Mouse (Mus musculus) liver, adult (tissue): Measurements from ENCODE around the gene Sipa1l2.

Source experiments
- GATA4 ChIP-seq: IDR thresholded peaks from 2 replicates; pipeline ENCODE4 v1.6.1; 2014; ENCODE audit warnings: mild to moderate bottlenecking, low read length; ENCODE audit not compliant: insufficient replicate concordance

The Sipa1l2 gene

DNA sequence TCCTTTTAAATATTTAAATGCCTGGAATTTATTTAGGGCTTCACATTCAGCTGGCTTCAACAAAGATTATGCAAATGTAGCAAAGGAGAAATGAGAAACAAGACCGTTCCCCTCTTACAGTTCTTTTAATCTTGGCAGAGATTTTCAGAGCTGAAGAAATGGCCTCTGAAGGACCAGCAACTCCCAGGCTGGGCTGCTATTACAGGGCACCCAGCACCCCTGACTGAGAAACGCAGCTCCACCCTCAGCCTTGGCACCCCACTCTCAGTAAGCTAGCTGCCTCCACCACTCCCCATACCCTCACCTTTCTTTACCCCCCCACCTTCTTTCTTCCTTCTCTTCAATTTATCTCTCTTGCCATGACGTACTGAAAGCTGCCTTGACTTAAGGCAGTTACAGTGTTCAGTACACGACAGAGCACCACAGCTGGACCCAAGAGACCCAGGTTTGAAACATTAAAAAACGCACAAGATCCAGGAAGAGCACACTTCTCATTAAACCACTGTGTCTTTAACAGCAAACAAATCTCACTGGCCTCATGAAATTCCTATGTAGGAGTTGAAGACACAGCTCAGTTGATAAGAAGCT lies 10.4 kb downstream of the Sipa1l2 start:
- TF ChIP-seq GATA4: no peak

DNA sequence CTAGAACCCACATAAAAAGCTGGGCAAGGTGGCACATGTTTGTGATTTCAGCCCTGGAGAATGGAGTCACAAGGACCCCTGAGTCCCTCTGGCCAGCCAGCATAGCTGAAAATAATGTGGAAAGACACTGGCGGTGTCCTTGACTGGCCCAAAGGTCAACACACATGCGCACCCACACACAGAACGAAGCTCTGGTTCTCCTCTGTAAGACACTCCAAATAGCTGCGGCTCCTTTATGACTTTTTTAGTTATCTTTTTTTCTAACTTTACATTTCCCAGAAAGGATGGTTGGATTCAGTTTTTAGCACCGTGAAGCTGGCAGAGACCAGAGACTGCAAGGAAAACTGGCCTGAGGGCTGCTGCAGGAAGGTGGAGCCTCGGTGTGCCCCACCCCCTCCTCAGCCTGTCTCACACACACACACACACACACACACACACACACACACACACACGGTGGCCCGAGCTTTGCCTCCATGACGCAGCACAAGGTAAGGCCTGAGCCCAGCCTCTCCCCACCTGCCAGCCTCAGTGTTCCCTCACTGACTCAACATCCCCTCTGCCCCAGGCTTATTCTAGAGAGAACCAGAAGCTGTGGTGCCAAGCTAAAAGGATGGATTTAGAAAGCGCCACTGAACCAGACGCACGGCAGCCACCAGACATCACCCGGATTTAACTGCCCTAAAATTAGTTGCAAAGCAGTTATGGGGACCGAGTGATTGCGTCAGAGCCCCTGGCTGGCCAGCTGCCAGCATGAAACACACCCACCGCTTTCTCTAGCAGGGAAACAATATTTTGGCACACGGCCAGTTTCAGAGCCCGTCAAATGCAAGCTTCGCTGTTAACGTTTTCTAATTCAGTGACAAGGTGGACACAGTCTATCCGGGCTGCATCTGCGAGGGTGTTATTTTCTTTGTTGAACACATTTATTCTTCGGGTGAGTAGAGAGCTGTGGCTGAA lies 11.2 kb downstream of the Sipa1l2 start:
- no peak for TF ChIP-seq GATA4

DNA sequence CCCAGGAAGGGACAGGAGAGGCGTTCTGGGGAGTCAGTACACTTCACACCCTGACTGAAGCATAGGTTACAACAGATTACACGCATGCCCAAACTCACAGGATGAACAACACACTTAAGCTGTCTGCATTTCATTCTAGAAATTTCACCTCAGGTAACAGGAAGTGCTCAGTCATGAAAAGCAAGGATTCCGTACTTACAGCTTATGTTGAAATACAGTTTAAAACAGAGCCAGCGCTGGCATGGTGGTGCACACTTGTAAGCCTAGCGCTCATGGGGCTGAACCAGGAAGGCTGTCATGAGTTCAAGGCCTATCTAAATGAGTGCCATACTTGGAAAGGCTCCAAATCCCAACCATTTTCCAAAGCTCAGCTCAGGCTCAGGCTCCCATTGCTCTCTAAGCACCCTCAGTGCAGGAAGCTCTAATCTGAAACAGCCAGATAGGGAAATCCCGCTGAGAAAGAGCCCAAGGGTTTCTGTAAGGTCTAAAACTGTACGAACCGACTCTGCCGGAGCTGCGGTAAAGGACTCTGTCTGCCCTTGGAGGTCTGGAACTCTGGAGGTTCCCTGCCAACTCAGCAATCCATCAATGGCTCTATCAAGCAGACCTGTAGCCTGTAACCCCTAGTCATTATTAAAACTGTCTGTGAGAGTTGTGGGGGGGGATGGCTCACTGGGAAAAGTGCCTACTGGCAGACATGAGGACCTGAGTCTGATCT lies 12.1 kb downstream of the Sipa1l2 start:
- peak; percentile 82; the same call in 1 of the 2 replicates for TF ChIP-seq GATA4

DNA sequence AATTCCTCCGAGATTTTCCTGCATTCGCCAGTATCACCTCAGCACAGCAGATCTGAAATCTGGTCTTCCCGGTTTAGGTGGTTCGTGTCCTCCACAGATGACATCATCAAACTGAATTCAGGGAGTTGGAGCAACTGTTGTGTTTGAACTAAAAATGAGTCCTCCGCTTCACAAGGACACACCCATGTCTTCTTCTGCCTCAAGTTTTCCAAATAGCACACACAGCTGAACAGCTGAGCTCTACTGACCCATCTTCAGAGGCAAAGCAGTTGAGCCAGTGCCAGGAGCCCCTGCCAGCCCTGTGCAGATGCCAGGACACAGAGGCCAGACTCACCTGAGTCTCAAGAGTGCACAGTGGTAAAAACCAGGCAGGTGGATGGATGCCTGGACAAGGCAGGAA lies 12.9 kb downstream of the Sipa1l2 start:
- no peak for TF ChIP-seq GATA4

DNA sequence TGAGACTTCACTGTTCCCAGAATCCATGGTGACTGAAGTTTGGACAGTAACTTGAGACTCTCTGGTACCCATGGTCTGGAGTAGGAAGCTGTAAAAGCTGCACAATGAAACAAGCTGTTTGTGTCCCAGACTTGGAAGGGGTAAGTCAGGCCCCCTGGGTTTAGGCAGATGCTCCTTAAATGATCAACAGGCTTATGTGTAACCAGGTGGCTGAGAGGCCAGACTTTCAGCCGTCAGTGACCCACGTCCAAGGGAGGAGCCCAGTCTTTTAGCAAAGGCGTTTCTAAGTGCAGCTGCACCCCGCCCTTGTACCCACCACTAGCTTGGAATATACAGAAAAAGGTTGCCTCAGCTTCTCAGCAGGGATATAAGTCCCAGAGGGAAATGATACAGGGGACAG lies 19.0 kb downstream of the Sipa1l2 start:
- no peak for TF ChIP-seq GATA4

DNA sequence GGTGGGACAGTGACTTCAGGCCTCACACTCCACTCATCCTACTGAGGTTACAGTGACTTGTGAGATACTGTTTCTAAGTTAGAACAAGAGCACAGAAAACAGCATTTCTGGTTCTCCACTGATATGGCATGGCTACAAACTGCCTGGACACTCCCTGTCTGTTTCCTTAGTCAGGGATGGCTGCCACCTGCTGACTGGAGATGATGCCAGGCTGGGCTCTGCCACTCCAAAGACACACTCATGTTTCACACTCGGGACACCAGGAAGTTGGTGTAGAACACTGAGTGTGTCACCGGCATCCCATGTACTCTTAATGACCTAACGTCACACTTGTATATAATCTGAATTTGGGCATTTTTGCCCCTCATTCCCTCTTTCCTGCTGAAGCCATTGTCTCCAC lies 22.3 kb downstream of the Sipa1l2 start:
- no peak for TF ChIP-seq GATA4

DNA sequence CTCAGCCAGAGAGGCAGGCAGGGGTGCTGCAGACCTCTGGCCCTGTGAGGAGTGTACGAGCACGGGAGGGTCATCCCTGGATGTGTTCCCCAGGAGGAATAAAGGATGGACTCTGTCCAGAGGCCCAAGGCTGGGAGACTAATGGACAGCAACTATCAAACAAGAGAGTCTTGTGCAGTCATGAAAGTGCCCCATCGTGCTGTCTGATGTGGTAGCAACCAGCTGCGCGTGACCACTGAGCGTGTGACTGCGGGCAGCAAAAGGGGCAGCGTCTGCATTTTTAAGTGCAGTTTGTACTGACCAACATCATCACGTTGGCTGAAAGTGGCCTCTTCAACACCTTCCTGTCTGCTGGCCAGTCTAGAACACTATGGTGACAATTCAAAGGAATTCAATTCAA lies 23.7 kb downstream of the Sipa1l2 start:
- TF ChIP-seq GATA4: no peak

DNA sequence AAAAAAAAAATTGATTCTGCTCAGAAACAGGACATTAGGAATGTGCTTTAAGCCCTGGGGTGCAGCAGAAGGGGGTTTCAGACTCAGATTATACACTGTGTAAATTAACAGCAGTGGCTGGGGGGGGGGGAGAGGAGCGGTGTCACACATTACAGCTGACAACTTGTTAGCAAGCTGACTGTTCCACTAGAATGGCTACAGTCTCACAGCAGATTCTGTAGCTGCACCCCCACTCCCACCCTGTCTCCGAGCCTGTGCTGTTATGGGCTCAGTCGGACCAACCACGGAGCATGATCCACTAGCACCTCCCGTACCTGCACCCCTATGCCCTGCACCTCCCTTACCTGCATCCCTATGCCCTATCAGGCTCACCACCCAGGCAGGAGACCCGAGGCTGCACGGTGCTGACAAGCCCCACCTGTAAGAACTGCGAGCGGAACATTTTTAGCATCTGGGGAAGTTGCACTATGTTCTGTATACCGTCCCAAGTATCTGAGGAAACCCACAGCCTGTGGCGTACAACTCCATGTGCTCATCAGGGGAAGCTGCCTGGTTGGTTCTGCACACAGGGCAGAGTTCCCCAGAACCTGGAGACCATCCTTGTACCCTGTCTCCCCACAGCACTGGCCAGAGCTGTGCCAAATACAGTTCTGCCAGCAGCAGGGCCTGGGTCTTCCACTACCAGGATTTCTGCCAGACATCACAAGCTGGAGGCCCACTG lies 26.6 kb downstream of the Sipa1l2 start:
- TF ChIP-seq GATA4: no peak

DNA sequence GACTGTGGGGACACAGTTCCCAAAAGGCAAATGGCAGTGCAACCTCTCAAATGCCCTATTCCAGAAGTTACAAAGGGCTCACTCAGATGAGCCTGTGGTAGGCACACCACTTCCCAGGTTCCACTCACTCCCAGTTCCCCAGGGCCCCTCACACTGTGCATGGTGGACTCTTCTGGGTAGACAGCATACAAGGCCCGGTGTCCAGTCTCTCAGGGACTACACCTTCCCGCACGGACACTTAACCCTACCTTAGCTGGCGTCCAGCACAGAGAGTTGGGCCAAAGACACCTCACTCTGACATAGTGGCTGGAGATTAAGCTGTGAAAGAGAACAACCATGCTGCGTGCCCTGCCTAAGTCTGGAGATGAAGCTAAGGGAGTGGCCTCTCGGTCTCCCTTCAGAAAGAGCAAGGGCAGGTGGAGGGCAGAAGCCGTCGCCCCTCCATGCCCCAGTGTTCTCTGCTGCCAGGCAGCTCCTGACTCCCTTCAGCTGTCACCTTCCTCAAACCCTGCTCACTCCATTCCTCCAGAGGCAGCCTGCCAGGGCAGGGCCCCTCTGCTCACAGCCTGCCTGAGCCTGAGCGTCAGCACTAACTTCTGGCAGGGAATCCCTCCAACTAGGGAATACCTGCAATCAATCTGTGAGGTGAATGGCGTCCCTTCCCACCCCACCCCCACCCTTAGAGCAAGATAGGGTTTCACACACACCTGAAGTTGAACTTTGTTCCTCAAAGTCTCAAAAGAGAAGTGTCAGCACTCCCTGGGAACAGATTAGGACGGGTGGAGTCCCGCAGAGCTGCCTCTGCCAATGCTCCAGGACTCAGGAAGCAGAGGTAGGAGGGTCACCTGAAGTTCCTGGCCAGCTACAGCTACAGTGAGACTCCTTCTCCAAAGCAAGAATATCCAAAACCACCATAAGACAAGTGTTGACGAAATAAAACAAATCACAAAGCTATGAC lies 30.3 kb downstream of the Sipa1l2 start:
- no peak for TF ChIP-seq GATA4

DNA sequence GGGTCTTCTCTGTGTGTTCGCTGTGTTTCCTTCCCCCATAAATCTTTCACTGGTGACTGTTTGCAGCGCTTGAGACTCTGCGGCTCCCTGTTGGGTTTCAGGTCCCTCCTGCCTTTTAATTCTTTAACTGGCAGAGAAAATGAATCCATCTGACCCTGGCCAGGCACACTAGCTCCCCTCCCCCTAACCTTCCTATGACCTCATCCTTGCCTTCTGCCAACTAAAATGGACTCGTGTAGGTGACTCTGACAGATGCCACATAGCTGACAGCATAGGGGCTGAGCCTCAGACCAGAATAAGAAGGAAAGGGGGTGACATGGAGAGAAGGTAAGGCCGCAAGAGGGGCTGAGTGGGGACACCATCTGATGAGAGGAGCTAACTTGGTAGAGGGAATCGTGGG lies 31.3 kb downstream of the Sipa1l2 start:
- no peak for TF ChIP-seq GATA4

DNA sequence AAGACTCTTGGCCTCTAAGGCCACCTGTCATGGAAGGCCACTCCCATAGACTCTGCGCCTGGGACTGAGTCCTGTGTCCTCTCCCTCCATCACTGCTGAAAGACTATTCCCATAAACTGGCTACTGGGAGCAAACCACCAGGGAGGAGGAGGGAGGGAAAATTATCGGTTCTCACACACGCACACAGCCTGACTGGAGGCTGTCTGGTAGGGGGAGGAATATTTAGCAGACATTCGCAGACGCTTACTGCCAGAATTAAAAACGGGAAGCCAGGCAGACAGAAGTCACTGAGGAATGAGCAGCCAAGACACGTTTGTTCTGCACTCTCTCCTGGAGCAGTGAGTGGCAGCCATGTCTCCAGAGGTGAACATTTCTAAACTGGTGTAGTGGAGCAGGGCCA lies 35.9 kb downstream of the Sipa1l2 start:
- no peak for TF ChIP-seq GATA4

DNA sequence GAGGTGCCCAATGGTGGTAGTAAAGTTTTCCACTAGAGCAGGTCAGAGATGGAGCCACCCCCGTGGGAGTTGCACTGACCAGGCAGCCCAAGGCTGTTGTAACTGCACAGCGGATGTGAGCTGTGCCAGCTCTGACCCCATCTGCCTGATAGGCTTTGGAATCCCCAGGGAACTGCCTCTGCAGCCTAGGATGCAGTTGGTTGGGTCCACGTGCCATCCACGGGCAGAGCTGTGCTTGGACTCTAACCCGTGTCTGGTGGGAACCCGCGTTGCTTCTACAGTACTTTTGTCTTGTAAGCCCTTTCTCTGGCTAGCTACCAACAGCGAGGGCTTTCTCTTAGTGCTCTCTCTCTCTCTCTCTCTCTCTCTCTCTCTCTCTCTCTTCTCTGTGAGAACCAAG lies 36.7 kb downstream of the Sipa1l2 start:
- no peak for TF ChIP-seq GATA4

DNA sequence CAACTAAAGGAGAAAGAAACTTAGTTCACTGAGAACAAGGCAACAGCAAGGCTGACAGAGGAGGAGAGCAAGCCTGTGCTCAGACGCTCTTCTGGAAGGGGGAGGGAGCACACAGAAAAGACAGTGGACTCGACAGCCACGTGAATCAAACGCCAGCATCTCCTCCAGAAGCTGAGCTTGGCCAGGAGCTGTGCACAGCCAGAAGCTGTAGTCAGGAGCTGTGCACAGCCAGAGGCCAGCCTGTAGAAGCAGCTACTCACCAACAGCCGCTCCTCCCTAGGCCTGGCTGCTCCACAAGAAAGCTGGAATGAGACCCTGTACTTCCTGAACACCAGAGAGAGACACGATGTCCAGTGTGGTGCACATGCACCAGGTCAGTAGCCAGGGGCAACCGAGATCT lies 37.4 kb downstream of the Sipa1l2 start:
- no peak for TF ChIP-seq GATA4

DNA sequence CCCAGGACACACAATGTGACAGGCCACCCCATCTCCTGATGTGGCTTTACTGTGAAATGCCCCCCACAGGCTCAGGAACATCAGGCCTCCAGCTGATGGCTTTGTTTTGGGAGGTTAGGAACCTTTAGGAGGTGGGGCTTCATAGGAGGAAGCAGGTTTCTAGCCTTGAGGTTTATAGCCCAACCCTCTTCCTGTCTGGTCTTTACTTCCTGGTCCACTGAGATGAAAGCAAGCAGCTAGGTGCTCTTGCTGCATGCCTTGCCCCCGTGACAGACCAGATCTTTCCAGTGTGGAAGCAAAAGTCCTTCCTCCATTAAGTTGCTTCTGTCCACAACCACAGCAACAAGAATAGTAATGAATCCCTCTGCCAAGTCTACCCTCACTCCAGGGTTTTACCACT lies 38.0 kb downstream of the Sipa1l2 start:
- TF ChIP-seq GATA4: no peak
